Mouse (Mus musculus) telencephalon, adult 2 months (tissue): ENCODE measurements around the gene Fam205a1.
"Not testable (repeated sequence)": the region's sequence is repeated elsewhere in the genome, so short reads cannot be mapped to it uniquely, and the experiment has no call there.

Experiments used
- DNase-seq: peaks from one replicate; pipeline ENCODE4 v3.0.0-alpha.2; 2011; ENCODE audit warnings: low read depth, low spot score

The Fam205a1 gene

DNA sequence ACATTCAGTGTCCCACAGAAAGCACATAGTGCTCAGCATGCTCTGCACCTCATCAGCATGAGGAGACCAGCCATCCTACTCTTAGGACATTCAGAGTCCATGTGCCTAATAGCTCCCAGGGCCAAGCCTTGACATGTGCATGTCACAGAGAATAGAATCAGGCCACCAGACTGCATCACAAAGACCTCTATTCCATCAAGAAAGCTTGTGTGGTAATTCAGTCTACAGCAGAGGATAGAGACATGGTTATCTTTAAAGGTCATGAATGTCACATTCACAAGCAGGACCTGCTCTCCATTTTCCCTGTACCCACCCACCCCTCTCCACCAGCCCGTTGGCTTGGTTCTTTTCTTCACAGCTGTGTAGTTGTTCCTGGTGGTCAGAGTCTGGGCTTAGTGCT lies at the start of gene Fam205a1:
Gene Fam205a1, minus strand, starts transcription at position 101 of the 400 bp plus-strand sequence.
- DNase-seq, result not testable (repeated sequence)

GRCm38 (mm10) chr4:42902730-42903129 lies 49.0 kb upstream of the Fam205a1 start:
- DNase-seq, result no peak

DNA sequence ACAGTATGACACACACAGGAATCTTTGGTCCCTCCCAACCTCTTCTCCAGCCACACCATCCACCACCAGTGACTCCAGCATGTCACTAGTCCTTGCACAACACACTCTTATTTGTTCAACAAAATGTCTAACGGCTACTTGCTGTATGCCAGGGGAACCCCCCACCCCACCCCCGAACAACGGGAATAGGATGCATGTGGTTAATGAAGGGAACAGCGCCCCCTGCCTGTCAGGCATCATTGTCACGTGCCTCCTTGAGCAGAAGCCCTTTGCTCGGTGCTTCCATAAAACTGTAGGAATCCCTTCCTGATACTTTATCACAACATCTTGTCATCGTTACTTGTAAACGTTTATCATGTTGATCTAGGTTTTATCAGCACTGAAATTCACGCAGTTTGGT lies 48.5 kb upstream of the Fam205a1 start:
- no peak for DNase-seq

DNA sequence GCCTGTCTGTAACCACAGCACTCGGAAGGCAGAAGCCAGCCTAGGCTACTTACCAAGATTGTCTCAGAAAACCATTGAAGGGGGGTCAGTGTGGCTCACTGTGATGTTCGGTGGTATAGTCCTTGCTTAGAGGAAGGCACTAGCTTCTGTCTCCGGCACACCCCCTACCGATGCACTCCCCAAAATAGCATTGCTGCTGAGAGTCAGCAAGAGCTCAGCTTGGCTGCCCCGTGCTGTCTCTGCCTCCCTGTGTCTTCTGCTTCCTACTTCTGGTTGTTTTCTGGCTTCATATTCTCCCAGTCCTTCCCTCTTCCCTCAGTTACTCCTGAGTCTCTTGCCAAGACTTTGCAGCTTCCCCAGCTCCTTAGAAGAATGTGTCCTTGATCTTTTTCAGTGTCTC lies 47.2 kb upstream of the Fam205a1 start:
- peak; percentile 86 for DNase-seq

GRCm38 (mm10) chr4:42898914-42899313 lies 45.2 kb upstream of the Fam205a1 start:
- DNase-seq, result no peak

DNA sequence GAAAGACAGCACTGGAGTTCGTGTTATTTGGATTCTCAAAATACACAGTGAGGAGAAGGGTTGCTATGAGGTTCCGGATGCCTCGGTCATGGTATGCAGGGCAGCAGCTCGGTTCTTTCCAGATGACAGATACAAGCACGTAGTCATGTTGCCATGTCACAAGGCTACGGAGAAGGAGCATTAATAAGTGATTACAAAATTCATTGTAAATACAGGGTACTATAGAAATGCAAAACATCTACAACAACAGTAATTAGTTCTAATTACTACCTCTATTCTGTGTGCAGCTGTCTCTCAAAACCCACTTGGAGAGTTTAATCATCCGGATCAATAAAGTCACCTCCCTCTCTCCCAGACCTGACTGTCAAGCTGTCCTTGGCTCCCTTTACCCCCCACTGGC lies 41.4 kb upstream of the Fam205a1 start:
- no peak for DNase-seq

DNA sequence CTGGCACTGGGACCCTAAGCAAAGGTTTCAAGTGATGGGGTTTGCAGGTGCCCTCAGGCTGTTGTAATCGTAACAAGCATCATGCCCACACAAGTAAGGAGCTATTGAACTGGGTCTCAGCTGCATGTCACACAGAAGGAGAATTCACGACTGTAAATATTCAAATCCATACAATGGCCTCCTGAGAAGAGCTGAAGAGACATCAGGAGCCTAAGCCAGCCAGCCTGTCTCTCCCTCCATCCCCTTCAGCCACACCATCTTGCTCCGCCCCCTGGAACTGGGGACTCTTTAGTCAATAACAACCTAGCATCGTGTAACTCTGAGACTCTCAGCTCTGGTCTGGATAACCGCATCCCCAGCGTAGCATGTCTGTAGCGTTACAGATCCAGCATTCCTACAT lies 37.5 kb upstream of the Fam205a1 start:
- no peak for DNase-seq

- no peak for DNase-seq
Measured at GRCm38 (mm10) chr4:42888806-42889205, 35.1 kb upstream of the Fam205a1 start.

- DNase-seq, result peak; percentile 83
Measured at GRCm38 (mm10) chr4:42886926-42887325, 33.2 kb upstream of the Fam205a1 start.

DNA sequence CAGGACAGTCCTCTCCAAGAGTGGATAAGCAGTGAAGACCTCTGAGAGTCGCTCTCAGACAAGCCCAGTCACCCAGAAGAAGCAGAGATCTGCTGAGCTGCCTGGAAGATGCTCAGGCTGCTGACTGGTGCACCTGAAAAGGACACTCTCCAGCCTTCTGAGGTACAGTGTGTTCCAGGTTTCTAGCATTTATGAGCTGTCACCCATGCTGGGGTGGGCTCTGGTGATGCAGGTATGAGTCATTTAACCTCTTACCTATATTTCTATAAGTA lies 26.9 kb upstream of the Fam205a1 start:
- DNase-seq, result no peak

DNA sequence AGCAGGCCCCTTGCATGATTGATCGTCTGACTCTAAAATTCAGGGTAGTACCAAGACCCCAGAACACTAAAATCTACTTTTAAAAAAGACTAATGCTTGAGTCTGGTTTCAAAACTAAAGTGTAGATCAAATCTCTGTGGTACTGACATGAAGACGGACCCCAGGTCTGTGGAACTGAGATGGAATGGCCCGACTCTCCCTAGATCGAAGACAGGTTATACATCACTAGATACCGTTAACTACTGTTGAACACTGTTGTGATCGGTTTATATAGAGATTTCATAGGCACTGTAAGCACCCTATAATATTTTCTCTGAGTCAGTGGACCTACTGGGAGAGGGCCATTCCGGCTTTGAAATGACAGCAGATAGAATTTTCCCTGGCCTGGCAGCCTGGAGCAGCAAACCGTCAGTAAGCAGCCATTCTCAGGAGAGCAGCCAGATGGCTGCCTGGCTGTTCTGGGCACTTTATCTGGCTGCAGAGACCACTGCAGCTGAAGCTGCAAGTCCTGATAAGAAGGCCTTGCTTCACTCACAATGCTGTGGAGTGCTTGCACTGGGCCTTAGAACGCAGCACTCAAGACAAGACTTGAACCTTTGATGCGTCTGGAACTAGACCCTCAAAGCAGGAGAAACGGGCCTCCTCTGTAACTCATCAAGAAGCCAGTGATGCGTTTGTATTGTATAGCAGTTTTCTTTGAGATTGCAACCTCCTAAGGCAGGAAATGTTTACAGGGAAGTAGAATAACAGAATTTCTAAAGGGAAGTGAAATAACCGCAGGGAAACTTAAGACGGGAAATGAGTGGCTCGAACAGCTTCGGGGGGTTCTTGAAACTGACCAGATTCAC lies 26.4 kb upstream of the Fam205a1 start:
- no peak for DNase-seq

- no peak for DNase-seq
Measured at GRCm38 (mm10) chr4:42877657-42878056, 24.0 kb upstream of the Fam205a1 start.

DNA sequence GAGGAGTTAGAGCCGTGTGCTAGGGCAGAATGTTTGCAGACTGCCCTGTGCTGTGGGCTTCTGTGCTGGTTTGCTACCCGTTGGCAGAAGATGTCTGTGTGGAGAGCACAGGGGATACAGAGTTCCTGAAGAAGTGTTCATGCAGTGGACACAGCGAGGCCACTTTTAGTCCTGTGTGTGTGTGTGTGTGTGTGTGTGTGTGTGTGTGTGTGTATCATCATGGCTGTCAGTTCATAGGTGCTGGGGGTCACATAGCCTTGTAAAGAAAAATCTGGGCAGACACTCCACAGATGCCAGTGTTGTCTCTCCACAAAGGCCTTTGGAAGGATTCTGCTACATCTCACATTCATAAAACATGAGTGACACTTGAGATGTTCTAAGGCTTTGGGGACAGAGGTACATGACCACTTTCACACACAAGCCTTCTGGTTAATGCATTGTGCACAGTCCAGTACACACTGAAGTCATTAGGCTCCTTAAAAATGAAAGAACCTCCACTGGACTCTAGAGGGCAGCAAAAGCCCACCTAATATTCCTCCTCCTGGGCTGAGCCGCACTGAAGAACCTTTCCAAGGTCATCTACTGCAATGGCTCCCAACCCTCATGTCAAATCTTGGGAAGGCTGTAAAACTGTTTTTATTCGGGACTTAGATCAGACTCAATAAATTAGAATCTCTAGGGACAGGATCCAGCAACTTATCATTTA lies 23.1 kb upstream of the Fam205a1 start:
- peak; percentile 67 for DNase-seq

- no peak for DNase-seq
Measured at GRCm38 (mm10) chr4:42874134-42874533, 20.4 kb upstream of the Fam205a1 start, which contains the start of gene Fam205c. Gene Fam205c (minus strand): TSS chr4:42874234.

DNA sequence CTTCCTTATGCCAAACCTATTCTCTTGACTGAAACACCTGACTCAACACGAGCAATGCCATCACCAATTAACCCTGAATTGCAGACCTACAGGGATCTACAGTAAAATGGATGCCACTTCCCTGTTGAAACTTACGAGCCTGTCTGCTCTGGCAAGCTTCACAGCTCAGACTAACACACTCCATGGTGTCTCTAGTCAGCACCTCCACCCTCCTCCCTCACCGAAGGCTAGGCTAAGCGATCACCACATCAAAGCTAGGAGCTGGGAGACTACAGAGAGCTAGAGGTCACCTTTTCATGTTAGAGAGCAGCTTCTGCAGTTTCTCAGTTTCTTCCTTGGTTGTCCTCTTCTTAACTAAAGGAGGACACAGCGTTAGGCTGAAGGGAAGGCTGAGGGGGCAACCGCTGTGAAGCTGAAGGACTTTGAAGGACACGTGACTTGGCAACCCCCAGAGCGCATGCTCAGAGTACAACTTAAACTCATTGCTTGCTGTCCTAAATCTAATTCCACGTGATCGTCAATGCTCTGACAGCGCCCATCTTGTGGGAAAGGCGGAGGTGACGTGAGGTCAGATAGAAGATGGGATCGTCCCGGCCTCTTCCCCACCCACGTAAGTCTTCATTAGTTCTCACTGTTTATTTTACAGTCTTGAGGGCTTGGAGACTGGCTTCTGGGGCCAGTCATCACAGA lies 19.2 kb upstream of the Fam205a1 start:
- no peak for DNase-seq

- no peak for DNase-seq
Measured at GRCm38 (mm10) chr4:42872151-42872550, 18.5 kb upstream of the Fam205a1 start.

DNA sequence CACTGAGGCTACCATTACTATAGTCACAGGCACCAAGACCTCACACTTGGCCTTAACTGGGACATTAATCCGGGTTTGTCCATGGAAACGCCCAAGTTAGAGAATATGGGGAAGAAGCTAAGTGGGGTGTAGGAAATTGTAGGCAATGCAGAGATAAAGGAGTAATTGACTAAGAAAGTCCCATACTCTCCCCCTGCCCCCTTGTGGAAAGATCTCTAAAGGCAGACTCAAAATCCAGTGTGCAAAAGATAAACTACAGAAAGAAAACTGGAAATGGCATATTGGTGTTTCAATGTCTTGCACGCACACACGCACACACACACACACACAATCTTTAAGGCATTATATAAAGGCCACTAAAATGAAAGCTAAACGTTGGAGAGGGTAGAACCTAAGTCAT lies 17.1 kb upstream of the Fam205a1 start:
- DNase-seq, result no peak

- no peak for DNase-seq
Measured at GRCm38 (mm10) chr4:42868193-42868592, 14.5 kb upstream of the Fam205a1 start.

- no peak for DNase-seq
Measured at GRCm38 (mm10) chr4:42867390-42867789, 13.7 kb upstream of the Fam205a1 start.

DNA sequence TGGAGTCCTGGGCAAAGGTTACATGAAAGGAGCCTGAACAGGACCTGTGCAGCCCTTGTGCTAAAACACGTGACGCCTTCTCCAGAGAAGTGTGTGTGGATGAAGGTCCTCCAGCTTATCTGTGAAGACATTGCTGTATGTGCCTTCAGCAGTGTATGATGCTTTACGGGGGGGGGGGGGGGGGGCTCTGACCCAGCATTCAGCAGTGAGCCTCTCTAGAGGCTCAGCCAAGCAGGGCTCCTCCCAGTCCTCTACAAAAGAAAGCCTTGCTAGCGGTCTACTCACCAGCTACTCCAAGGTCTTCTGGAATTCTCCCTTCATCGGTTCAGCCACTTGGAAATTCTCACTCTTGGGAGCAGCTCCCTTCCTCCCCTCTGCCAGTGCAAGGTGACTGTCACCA lies 9.8 kb upstream of the Fam205a1 start:
- not testable (repeated sequence) for DNase-seq

DNA sequence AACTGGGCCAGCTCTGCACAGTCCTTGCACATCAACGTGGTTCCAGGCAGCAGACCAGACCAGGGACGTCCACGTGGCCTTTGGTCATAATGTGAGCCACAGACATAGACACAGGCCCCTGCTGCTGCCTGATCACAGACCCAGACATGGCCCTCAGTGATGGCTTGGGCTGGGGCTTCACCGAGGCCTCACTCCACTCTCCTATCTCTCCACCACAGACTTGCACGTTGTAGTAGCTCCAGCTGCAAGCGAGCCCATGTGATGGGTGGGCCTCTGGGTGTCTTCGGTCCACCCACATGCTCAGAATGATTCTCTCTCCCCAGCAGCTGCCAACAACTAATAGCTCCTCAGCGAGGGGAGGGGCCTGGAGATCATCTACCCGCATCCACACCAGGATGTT lies 6.8 kb upstream of the Fam205a1 start:
- not testable (repeated sequence) for DNase-seq

DNA sequence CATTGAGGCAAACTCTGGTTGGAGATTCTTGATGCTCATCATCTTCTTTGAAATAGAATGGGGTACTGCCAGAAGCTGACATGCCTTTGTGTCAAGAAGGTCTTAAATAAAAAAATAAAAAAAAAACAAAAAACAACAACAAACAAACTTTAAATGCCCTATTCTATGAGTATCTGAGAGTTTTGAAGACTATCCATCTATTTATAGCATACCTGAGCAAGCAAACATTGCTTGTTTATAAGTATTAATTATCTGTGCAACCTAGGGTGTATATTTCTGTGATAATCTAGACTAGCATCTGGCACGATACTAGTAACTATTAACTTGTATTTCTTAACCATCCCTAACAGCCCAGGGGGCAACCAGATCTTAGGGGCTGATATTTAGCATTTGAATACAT lies 3.0 kb upstream of the Fam205a1 start, which contains the start of gene Gm12394:
Gene Gm12394, minus strand, starts transcription at position 101 of the 400 bp plus-strand sequence.
- DNase-seq, result not testable (repeated sequence)
